Mouse (Mus musculus): Measurements from ENCODE around the gene Emilin2. TPM values are rescaled to one million over a fixed set of nuclear protein-coding genes. Genes with fewer than 3 reads are reported as not detected.

Gene Emilin2
- polyA plus RNA-seq, 1 experiment from 2014 or later = 2.7 TPM

DNA sequence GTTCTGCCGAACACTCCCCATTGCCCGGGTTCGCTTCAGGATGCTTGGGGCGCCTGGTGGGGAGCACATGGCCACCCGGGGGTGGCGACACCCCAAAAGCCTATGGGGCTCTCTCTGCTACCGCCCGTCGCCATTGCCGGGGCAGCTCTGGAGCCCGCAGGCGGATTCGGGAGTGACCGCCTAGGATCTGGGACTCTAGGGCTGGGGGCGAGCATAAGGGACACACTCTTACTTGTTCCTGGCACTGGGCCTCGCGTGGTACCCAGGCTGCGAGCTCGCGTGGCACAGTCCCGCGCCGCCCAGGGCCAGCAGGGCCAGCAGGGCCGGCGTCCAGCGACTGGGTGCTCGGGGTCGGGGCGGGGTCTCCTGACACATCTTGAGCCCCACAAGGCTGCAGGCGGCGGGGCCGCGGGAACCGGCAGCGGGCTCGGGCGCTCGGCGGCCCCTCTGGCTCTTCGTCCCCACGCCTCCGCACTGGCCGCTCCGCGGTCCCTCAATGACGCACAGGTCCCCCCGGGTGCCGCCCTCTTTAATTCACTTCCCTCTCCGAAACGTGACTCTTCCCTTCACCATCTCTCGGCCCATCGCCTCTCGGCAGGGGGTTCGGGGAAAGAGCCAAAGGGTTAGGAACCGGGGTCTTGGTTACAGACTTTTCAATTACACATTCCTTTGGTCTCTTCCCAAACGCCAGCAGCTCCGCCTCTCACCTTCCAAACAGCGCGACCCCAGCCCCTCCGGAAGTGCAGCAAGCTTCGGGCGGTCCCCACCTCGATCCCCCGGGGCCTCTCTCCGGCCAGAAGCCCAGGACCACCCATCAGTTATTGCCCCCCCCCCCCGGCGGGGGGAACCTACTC is 1.1 kb downstream of the Emilin2 start:
- no peak overlapping the region for H3K27ac ChIP-seq
- no peaks in the 10 kb centered on the region for H3K9me3 ChIP-seq
- H3K4me3 ChIP-seq (replicated peaks) = peak overlapping the region; percentile 50
- H3K36me3 ChIP-seq = no peaks in the 10 kb centered on the region
- H3K27me3 ChIP-seq (replicated peaks) = peaks cover 24% of the 10 kb centered on the region
- under 1% methylated on average over 57 of the region's 67 CpGs for WGBS
- peak overlapping the region; percentile 100 for H3K4me2 ChIP-seq (replicated peaks)
- peaks cover 11% of the 10 kb centered on the region for H3K4me1 ChIP-seq (replicated peaks)
- ATAC-seq = peak; percentile 61
- H3K9ac ChIP-seq = peak overlapping the region; percentile 28

DNA sequence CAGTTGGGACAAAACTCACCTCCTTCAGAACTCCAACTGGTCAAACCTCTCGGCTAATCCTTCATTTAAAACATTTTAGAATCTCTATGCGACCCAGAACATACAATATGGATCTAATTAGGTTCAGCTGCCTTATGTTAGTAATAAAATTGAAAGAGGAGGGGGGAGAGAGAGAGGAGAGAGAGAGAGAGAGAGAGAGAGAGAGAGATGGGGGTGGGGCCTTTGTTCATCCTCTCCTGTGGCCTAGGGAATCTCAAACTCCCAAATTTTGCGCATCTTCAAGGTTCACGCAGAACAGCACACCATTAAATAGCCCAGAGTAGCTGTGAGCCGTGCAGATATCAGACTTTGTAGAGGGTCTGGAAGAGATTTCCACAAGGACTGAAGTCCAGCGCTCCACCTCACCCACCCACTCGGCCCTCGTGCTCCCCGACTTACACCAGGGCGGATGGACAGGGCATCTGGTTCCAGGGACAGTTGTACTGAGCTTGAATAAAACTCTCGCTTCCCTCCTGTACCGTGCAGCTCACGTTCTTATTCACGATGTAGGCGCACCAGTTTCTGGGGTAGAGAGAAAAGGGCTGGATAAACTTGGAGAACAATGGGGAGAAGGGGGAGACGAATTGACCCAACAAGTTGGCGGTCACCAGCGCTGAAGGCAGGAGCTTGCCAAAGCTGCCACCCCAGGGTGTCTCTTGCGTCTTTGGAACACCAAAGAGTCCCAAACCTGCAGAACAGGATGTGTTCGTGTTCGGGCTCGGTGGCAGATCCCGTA is 1.9 kb downstream of the Emilin2 start:
- peak; percentile 46; the same call in 1 of the 2 replicates for ATAC-seq
- no peaks in the 10 kb centered on the region for H3K36me3 ChIP-seq
- H3K4me2 ChIP-seq (replicated peaks) = peak overlapping the region; percentile 100
- H3K4me1 ChIP-seq (replicated peaks) = peaks cover 11% of the 10 kb centered on the region
- WGBS = 8% methylated on average over 23 of the region's 23 CpGs
- no peaks in the 10 kb centered on the region for H3K9me3 ChIP-seq
- no peak overlapping the region for H3K27ac ChIP-seq
- H3K9ac ChIP-seq = 0 out of 2 replicates have a peak overlapping the region, but pooled peaks have one; percentile 28
- H3K4me3 ChIP-seq (replicated peaks) = peak overlapping the region; percentile 50
- peaks cover 24% of the 10 kb centered on the region for H3K27me3 ChIP-seq (replicated peaks)

DNA sequence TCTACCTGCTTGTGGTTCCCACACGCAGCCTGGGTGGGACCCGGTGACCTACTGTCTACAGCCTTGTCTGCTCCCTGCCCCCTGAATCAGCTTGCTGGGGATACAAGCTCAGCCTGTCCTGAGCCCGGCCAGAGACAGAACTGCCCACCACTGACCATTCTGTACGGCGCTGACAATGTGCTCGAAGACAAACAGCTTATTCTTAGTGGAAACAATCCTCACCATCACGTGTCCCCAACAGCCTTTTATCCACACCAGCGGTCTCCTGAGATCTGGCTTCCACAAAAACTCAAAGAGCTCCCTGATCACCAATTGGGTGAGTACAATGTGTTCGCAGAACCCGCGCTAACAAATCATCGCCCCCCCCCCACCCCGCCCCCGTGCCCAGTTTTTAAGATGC is 2.6 kb downstream of the Emilin2 start:
- no peak overlapping the region for H3K9ac ChIP-seq
- H3K27me3 ChIP-seq (replicated peaks) = peaks cover 24% of the 10 kb centered on the region
- H3K4me2 ChIP-seq (replicated peaks) = no peak overlapping the region
- H3K9me3 ChIP-seq = no peaks in the 10 kb centered on the region
- H3K36me3 ChIP-seq = no peaks in the 10 kb centered on the region
- no peak overlapping the region for H3K27ac ChIP-seq
- H3K4me3 ChIP-seq (replicated peaks) = no peak overlapping the region
- peaks cover 11% of the 10 kb centered on the region for H3K4me1 ChIP-seq (replicated peaks)
- ATAC-seq = no peak
- 53% methylated on average over 14 of the region's 14 CpGs for WGBS

DNA sequence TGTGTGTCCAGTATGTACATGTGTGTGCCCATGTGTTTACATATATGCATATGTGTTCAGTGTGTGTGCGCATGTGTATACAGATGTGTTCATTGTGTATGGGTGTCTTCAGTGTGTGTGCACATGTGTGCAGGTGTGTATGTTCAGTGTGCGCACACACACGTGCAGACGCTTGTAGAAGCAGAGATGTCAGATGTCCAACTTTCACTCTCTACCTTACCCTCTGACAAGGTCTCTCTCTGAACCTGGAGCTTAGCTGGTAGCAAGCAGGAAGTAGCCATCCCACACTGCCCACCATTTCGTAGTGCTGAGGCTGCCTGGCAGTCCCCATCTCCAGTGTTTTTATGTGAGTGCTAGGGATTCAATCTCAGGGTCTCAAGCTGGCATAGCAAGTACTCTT is 3.5 kb downstream of the Emilin2 start:
- Histone ChIP-seq H3K4me3 (replicated peaks) (no peak overlapping the region), H3K27ac (no peak overlapping the region), H3K9me3 (no peaks in the 10 kb centered on the region), H3K9ac (no peak overlapping the region), H3K36me3 (no peaks in the 10 kb centered on the region), H3K27me3 (replicated peaks) (peaks cover 24% of the 10 kb centered on the region), H3K4me1 (replicated peaks) (peaks cover 11% of the 10 kb centered on the region), H3K4me2 (replicated peaks) (no peak overlapping the region)
- ATAC-seq = no peak
- 90% methylated on average over 5 of the region's 5 CpGs for WGBS

DNA sequence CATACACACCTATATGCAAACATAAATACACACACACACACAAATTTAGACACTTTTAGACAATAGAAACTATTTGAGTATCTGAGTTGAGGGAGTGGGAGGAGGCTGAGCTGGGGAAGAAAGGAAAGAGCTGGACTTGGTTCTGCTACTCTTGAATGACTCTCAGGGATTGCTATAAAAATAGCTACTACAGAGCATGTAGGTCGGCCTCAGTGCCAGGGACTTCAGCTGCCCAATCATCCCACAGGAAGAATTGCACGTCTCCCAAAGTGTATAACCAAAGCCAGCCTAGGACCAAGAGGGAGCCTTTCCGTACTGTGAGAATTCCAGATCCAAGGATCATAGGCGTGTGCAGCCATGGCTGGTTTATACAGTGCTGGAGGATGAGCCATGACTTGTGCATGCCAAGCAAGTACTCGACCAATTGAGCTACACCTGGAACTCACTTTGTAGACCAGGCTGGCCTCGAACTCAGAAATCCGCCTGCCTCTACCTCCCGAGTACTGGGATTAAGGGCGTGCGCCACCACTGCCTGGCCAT is 4.5 kb downstream of the Emilin2 start:
- peaks cover 24% of the 10 kb centered on the region for H3K27me3 ChIP-seq (replicated peaks)
- H3K4me3 ChIP-seq (replicated peaks) = no peak overlapping the region
- peaks cover 11% of the 10 kb centered on the region for H3K4me1 ChIP-seq (replicated peaks)
- no peak overlapping the region for H3K27ac ChIP-seq
- no peaks in the 10 kb centered on the region for H3K36me3 ChIP-seq
- WGBS = 87% methylated on average over 10 of the region's 10 CpGs
- H3K9me3 ChIP-seq = no peaks in the 10 kb centered on the region
- ATAC-seq = no peak
- no peak overlapping the region for H3K4me2 ChIP-seq (replicated peaks)
- H3K9ac ChIP-seq = no peak overlapping the region

DNA sequence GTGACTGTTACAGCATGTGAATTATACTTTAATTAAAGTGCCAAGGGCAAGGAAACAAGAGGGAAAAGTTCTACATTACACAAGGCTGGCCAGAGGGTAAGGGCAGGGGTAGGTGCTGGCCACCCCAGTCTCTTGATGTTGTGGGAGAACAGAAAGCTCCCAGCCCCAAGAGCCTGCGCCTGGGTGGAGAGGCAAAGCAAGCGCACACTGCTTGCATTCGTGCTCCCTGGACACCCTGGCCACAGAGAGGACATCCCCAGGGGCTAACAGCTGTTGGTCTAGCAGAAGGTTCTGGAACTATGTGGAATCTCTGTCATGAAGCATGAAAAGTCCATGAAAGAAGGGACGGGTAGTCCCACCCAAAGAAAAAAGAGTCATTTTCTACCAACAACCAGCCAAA is 5.1 kb downstream of the Emilin2 start:
- no peak for ATAC-seq
- WGBS = 91% methylated on average over 4 of the region's 4 CpGs
- peaks cover 11% of the 10 kb centered on the region for H3K4me1 ChIP-seq (replicated peaks)

DNA sequence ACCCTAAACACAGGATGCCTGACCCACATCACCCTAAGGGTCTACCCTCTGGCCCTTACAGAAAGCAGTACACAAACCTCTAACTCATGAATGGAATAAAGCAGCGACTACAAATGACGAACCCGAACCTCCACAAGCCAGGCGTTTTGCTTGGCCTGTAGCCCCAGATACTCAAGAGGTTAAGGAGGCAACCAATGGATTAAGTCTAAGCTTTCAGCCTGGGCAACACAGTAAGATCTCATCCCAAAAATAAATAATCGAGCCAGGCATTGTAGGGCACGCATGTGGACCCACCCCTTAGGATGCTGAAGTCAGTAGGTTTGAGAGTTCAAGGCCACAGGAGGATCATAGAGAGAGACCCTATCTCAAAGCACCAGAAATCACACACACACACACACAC is 5.7 kb downstream of the Emilin2 start:
- Histone ChIP-seq H3K4me2 (replicated peaks) (no peak overlapping the region), H3K9ac (no peak overlapping the region), H3K9me3 (no peaks in the 10 kb centered on the region), H3K27ac (no peak overlapping the region), H3K36me3 (no peaks in the 10 kb centered on the region), H3K4me3 (replicated peaks) (no peak overlapping the region), H3K4me1 (replicated peaks) (peaks cover 10% of the 10 kb centered on the region), H3K27me3 (replicated peaks) (peaks cover 24% of the 10 kb centered on the region)
- ATAC-seq = no peak
- 84% methylated on average over 6 of the region's 6 CpGs for WGBS

More for the DNA sequence above, 5.1 kb downstream of the Emilin2 start:
- peaks cover 24% of the 10 kb centered on the region for H3K27me3 ChIP-seq (replicated peaks)
- no peaks in the 10 kb centered on the region for H3K36me3 ChIP-seq
- H3K27ac ChIP-seq = no peak overlapping the region
- H3K9ac ChIP-seq = no peak overlapping the region
- no peak overlapping the region for H3K4me2 ChIP-seq (replicated peaks)
- no peak overlapping the region for H3K4me3 ChIP-seq (replicated peaks)
- no peaks in the 10 kb centered on the region for H3K9me3 ChIP-seq

DNA sequence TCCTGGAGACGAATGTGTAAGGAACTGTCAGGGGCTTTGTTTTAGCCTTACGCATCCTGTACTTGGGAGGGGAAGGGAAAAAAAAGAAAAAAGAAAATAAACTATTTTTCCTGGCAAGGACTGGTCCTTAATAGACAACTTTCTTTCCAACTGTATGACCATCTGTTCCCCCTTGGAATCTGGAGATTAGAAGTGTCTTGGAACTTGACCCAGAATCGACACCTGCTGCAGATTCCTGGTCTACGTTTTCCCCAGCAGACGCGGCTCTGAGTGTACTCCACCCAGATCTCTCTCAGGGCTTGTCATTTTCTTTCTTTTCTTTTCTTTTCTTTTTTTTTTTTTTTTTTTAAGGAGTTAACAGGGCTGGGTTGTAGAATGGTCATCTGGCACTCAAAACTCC is 8.3 kb downstream of the Emilin2 start:
- Histone ChIP-seq H3K4me2 (replicated peaks) (no peak overlapping the region), H3K4me1 (replicated peaks) (no peaks in the 10 kb centered on the region), H3K9me3 (no peaks in the 10 kb centered on the region), H3K4me3 (replicated peaks) (no peak overlapping the region), H3K36me3 (no peaks in the 10 kb centered on the region), H3K27ac (no peak overlapping the region), H3K9ac (no peak overlapping the region), H3K27me3 (replicated peaks) (no peaks in the 10 kb centered on the region)
- ATAC-seq = no peak
- WGBS = 46% methylated on average over 6 of the region's 6 CpGs

DNA sequence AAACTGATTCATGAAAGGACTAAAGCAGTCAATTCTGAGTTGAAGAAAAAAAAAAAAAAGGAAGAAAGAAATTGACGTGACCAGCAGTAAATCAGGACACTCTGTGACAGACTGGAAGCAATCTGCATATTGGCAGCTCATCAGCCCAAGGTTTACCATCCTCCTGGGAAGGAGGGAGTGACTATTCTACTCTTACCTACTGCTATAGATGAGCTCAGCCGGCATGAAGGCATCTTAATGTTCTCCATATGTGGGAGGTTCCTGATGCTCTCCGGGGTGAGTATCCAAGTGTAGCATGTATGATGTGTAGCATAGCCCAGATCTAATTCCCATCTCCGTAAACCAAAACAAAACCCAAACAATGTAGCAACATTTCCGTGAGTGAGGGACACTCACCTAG is 10.4 kb downstream of the Emilin2 start:
- no peaks in the 10 kb centered on the region for H3K27me3 ChIP-seq (replicated peaks)
- 69% methylated on average over 5 of the region's 5 CpGs for WGBS
- no peak overlapping the region for H3K9ac ChIP-seq
- no peak overlapping the region for H3K4me3 ChIP-seq (replicated peaks)
- no peaks in the 10 kb centered on the region for H3K9me3 ChIP-seq
- H3K4me1 ChIP-seq (replicated peaks) = no peaks in the 10 kb centered on the region
- no peak for ATAC-seq
- H3K4me2 ChIP-seq (replicated peaks) = no peak overlapping the region
- no peaks in the 10 kb centered on the region for H3K36me3 ChIP-seq
- no peak overlapping the region for H3K27ac ChIP-seq

DNA sequence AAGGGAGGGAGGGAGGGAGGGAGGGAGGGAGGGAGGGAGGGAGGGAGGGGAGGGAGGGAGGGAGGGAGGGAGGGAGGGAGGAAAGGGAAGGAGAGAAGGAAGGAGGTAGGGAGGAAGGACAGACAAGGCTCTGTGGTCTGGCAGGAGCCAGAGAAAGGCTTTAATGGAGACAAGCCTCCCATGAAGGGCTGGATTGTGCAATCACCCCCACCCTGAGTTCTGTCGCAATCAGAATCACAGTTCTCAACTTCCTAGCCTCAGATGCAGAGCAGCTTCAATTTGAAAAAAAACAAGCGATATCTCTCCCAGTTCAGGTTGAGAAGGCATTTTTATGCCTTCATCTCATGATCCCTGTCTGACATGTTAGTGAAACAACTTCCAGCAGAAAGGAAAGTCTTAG is 11.4 kb downstream of the Emilin2 start:
- Histone ChIP-seq H3K27me3 (replicated peaks) (no peaks in the 10 kb centered on the region), H3K9me3 (no peaks in the 10 kb centered on the region), H3K36me3 (no peaks in the 10 kb centered on the region), H3K27ac (no peak overlapping the region), H3K4me3 (replicated peaks) (no peak overlapping the region), H3K4me2 (replicated peaks) (no peak overlapping the region), H3K9ac (no peak overlapping the region), H3K4me1 (replicated peaks) (no peaks in the 10 kb centered on the region)
- 0 out of 2 replicates have a peak, but pooled peaks have one; percentile 51 for ATAC-seq
- WGBS = 67% methylated on average over 2 of the region's 2 CpGs

DNA sequence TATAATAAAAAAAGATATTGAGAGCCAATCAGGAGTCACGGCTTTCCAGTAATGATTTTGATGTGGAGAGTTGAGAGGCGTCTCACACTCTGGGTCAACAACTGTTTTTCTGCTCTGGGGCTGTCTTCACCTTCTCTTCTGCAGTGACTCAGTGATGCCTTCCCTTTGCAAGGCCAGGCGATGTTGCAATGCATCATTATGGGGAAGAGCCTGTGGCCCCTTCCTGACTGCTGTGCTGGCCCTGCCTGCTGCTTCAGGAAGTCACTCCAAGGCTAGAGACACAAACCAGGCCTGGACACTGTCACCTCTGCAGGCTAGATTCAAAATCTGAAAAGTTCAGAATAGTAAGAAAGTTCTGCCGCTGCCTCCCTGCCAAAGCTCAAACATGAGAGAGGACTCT is 11.9 kb downstream of the Emilin2 start:
- no peak overlapping the region for H3K4me3 ChIP-seq (replicated peaks)
- no peaks in the 10 kb centered on the region for H3K9me3 ChIP-seq
- no peaks in the 10 kb centered on the region for H3K27me3 ChIP-seq (replicated peaks)
- H3K36me3 ChIP-seq = no peaks in the 10 kb centered on the region
- H3K9ac ChIP-seq = no peak overlapping the region
- no peak overlapping the region for H3K4me2 ChIP-seq (replicated peaks)
- no peak for ATAC-seq
- no peak overlapping the region for H3K27ac ChIP-seq
- no peaks in the 10 kb centered on the region for H3K4me1 ChIP-seq (replicated peaks)
- 76% methylated on average over 4 of the region's 4 CpGs for WGBS

DNA sequence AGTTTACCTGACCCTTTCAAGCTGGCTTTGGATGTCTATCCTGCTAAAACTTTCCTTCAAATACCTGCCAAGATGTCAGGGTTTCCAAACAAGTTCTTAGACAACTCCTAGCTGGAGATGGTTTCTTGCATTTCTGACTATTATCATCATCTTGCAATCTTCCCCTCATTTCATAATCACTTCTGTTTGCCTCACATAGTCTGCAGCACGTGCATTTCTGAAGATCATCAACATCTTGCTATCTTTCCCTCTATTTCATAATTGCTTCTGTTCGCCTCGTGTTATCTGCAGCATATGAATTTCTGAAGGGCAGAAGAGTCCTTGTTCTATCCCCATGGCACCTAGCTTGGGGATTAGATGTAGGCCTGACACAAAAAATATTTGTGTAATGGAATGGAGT is 17.2 kb downstream of the Emilin2 start:
- 74% methylated on average over 3 of the region's 3 CpGs for WGBS
- Histone ChIP-seq H3K9me3 (no peaks in the 10 kb centered on the region), H3K36me3 (no peaks in the 10 kb centered on the region), H3K4me3 (replicated peaks) (no peak overlapping the region), H3K4me2 (replicated peaks) (no peak overlapping the region), H3K4me1 (replicated peaks) (no peaks in the 10 kb centered on the region), H3K27me3 (replicated peaks) (no peaks in the 10 kb centered on the region), H3K9ac (no peak overlapping the region), H3K27ac (no peak overlapping the region)
- ATAC-seq = no peak
